Mouse (Mus musculus) ES-Bruce4 (cell line): ENCODE results near the gene Bckdhb.

Experiments
- CTCF ChIP-seq: IDR thresholded peaks from one replicate; pipeline ENCODE4 v1.8.1; 2011; ENCODE audit warnings: low read depth, low read length
- POLR2A ChIP-seq: IDR thresholded peaks from one replicate; pipeline ENCODE4 v1.8.1; 2011; ENCODE audit warnings: low read length; ENCODE audit not compliant: insufficient read depth

- TF ChIP-seq CTCF: no peak
- no peak for TF ChIP-seq POLR2A
Measured at GRCm38 (mm10) chr9:84042539-84042938, 117.6 kb downstream of the Bckdhb start.
